Mouse (Mus musculus) stomach, embryonic 15.5 days (tissue): ENCODE results near the gene Cbr2. TPM values are rescaled to one million over a fixed set of nuclear protein-coding genes. Genes with fewer than 3 reads are reported as not detected.
A peak's percentile ranks its signal among the peaks of the same experiment; 100 is the strongest.

ENCODE experiments used
- ATAC-seq: fragments of 200-750 bp; cut with Nextera tagmentation; 2 replicates; pipeline ENCODE4 v1.8.0; 2017; ENCODE audit warnings: low read depth, moderate number of reproducible peaks, moderate TSS enrichment; ENCODE audit not compliant: insufficient read depth, low FRiP score
- H3K27ac ChIP-seq: fragments of 300-500 bp; sonication (generic); 2 replicates; pipeline ENCODE4 v1.5.1; 2015; ENCODE audit warnings: mild to moderate bottlenecking, inconsistent platforms
- H3K27me3 ChIP-seq: fragments of 300-500 bp; sonication (generic); replicated peaks from 2 replicates; pipeline ENCODE4 v1.6.1; 2015; ENCODE audit warnings: inconsistent platforms
- H3K36me3 ChIP-seq: fragments of 300-500 bp; sonication (generic); 2 replicates; pipeline ENCODE4 v1.6.1; 2015; ENCODE audit warnings: inconsistent platforms
- H3K4me1 ChIP-seq: fragments of 300-500 bp; sonication (generic); 2 replicates; pipeline ENCODE4 v1.6.1; 2015; ENCODE audit warnings: inconsistent platforms
- H3K4me2 ChIP-seq: fragments of 300-500 bp; sonication (generic); 2 replicates; pipeline ENCODE4 v1.6.1; 2015; ENCODE audit warnings: mild to moderate bottlenecking, inconsistent platforms
- H3K4me3 ChIP-seq: fragments of 300-500 bp; sonication (generic); replicated peaks from 2 replicates; pipeline ENCODE4 v1.5.1; 2015; ENCODE audit warnings: inconsistent platforms
- H3K9ac ChIP-seq: fragments of 300-500 bp; sonication (generic); 2 replicates; pipeline ENCODE4 v1.6.1; 2015; ENCODE audit warnings: inconsistent platforms
- H3K9me3 ChIP-seq: fragments of 300-500 bp; sonication (generic); 2 replicates; pipeline ENCODE4 v1.6.1; 2016; ENCODE audit warnings: inconsistent platforms
- WGBS: fragments of 180-500 bp; shearing (Covaris S2); methylation state at CpG from one replicate; pipeline ENCODE4 v1.1.7; 2015; 5-methylcytosine and 5-hydroxymethylcytosine counted together
- polyA plus RNA-seq: library from polyadenylated mRNA; unstranded; fragments of >200 nt; fragmentation: Nextera tagmentation; extraction: Ambion mirVana; gene quantifications from 2 replicates; pipeline ENCODE4 v1.2.1, GENCODE M21; 2015

The Cbr2 gene
- polyA plus RNA-seq, 1 experiment from 2014 or later: 82.4 TPM

GRCm38 (mm10) chr11:120719242-120719641 lies 12.7 kb downstream of the Cbr2 start:
- H3K9me3 ChIP-seq: no peaks in the 10 kb centered on the region
- no peak overlapping the region for H3K9ac ChIP-seq
- H3K27me3 ChIP-seq: 0 out of 2 replicates have a peak, but pooled peaks cover 3% of the 10 kb centered on the region
- no peak for ATAC-seq
- peaks cover 21% of the 10 kb centered on the region for H3K4me1 ChIP-seq
- WGBS: 86% methylated on average over 9 of the region's 9 CpGs
- no peak overlapping the region for H3K27ac ChIP-seq
- H3K4me3 ChIP-seq: no peak overlapping the region
- peaks cover 16% of the 10 kb centered on the region; the same call in 1 of the 2 replicates for H3K36me3 ChIP-seq
- H3K4me2 ChIP-seq: no peak overlapping the region

DNA sequence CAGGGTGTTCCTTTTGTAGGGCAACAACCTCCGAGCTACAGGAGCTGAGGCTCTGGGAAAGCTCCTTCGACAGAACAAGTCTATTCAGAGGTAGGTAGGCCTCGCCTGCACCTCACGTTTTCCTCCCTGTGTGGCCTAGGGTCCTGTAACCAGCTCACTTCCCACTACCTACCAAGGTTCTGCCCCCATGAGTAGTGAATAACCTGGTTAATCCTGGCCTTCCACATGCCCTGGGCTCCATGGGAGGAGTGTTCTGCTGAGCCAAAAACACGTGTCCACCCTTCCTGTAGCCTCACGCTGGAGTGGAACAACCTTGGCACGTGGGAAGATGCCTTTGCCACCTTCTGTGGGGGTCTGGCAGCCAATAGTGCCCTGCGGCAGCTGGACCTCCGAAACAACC lies 16.8 kb downstream of the Cbr2 start:
- H3K4me1 ChIP-seq: peaks cover 20% of the 10 kb centered on the region
- no peak for ATAC-seq
- H3K9ac ChIP-seq: no peak overlapping the region
- 91% methylated on average over 9 of the region's 9 CpGs for WGBS
- H3K36me3 ChIP-seq: peaks cover 22% of the 10 kb centered on the region
- H3K27me3 ChIP-seq: no peaks in the 10 kb centered on the region
- H3K4me2 ChIP-seq: peak overlapping the region; percentile 99; the same call in 1 of the 2 replicates
- H3K4me3 ChIP-seq: no peak overlapping the region
- H3K9me3 ChIP-seq: no peaks in the 10 kb centered on the region
- no peak overlapping the region for H3K27ac ChIP-seq

DNA sequence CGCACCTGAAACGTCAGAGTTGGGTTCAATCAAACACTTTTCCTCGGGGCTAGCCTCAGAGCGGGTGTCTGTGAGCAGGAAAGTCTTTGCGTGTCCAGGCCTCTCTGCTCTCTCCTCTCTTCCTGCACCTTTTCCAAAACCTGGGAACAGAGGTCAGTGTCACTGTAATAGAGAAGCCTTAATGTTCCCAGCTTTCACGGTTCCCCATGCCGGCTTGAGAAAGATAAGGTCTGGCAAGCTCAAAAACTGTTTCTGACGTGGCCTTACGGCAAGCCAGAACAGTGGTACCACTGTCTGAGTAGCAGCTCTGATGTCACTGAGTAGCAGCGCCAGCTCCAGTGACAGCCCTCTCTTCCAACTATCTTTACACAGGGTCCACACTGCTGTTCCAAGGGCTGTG lies 17.4 kb downstream of the Cbr2 start:
- H3K4me2 ChIP-seq: peak overlapping the region; percentile 99
- H3K4me1 ChIP-seq: peaks cover 20% of the 10 kb centered on the region
- H3K27me3 ChIP-seq: no peaks in the 10 kb centered on the region
- peak overlapping the region; percentile 67 for H3K4me3 ChIP-seq
- peak overlapping the region; percentile 49 for H3K9ac ChIP-seq
- ATAC-seq: no peak
- H3K27ac ChIP-seq: 0 out of 2 replicates have a peak overlapping the region, but pooled peaks have one; percentile 13
- 45% methylated on average over 10 of the region's 10 CpGs for WGBS
- no peaks in the 10 kb centered on the region for H3K9me3 ChIP-seq
- H3K36me3 ChIP-seq: peaks cover 19% of the 10 kb centered on the region

- ATAC-seq: peak; percentile 95
- WGBS: 2% methylated on average over 53 of the region's 53 CpGs
Measured at GRCm38 (mm10) chr11:120713580-120714518, 18.1 kb downstream of the Cbr2 start, which contains the start of the genes Cenpx and Lrrc45. Gene Cenpx (minus strand): TSS chr11:120713738. Gene Lrrc45 (plus strand): TSS chr11:120713925.

DNA sequence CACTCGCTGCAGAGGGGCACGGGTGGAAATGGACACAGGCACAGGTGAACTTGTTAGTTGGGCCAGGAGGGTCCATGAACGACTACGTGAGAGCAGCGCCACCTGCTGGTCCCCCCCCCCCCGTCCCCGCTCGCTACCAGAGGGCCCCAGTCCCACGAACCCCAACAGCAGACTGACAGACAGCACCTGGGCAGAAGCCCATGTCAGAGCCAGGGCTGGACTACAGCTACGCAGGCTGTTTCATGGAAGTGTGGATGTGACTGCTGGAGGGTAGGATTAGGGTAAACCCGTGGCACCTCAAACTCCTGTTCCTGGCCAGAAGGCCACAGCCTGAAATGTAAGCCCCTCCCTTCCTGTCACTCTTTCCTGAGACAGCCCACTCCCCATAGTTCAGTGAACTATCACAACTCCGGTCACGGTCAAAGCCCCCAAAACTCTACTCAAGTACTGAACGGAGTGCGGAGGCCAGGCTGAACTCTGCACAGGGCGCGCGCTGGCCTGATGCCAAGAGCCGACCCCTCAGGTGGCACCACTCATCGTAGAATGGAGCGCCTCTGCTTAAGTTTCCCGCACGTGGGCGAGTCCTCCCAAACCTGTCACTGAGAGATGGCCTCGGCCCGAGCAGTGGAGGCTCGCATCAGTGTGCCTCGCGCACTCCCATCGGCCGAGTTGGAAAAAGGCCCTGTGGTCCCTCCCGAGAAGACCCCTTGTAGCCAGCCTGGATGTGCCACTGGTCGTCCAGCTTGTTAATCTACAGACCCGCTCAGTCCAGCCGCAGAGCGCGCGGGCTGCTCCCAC lies 18.9 kb downstream of the Cbr2 start:
- Histone ChIP-seq H3K36me3 (peaks cover 23% of the 10 kb centered on the region), H3K27me3 (no peaks in the 10 kb centered on the region), H3K27ac (peak overlapping the region; percentile 86), H3K4me2 (peak overlapping the region; percentile 99), H3K9me3 (no peaks in the 10 kb centered on the region), H3K4me3 (peak overlapping the region; percentile 67), H3K4me1 (peaks cover 27% of the 10 kb centered on the region), H3K9ac (peak overlapping the region; percentile 44)
- under 1% methylated on average over 38 of the region's 38 CpGs for WGBS
- peak; percentile 12; the same call in 1 of the 2 replicates for ATAC-seq

More at GRCm38 (mm10) chr11:120713580-120714518, 18.1 kb downstream of the Cbr2 start, which contains the start of the genes Cenpx and Lrrc45:
- H3K27ac ChIP-seq: peak within 1 kb of the TSS; percentile 86
- H3K27me3 ChIP-seq: no peaks in the 10 kb centered on the region
- peak within 1 kb of the TSS; percentile 99 for H3K4me2 ChIP-seq
- peak within 1 kb of the TSS; percentile 67 for H3K4me3 ChIP-seq
- H3K9ac ChIP-seq: peak within 1 kb of the TSS; percentile 49
- peaks cover 20% of the 10 kb centered on the region for H3K36me3 ChIP-seq
- no peaks in the 10 kb centered on the region for H3K9me3 ChIP-seq
- peaks cover 26% of the 10 kb centered on the region for H3K4me1 ChIP-seq

- ATAC-seq: no peak
- Histone ChIP-seq H3K4me3 (peak overlapping the region; percentile 67), H3K27ac (no peak overlapping the region), H3K36me3 (peaks cover 23% of the 10 kb centered on the region), H3K4me1 (peaks cover 29% of the 10 kb centered on the region), H3K27me3 (no peaks in the 10 kb centered on the region), H3K9ac (no peak overlapping the region), H3K4me2 (peak overlapping the region; percentile 99), H3K9me3 (no peaks in the 10 kb centered on the region)
- WGBS: 59% methylated on average over 8 of the region's 8 CpGs
Measured at GRCm38 (mm10) chr11:120711980-120712604, 19.8 kb downstream of the Cbr2 start.

DNA sequence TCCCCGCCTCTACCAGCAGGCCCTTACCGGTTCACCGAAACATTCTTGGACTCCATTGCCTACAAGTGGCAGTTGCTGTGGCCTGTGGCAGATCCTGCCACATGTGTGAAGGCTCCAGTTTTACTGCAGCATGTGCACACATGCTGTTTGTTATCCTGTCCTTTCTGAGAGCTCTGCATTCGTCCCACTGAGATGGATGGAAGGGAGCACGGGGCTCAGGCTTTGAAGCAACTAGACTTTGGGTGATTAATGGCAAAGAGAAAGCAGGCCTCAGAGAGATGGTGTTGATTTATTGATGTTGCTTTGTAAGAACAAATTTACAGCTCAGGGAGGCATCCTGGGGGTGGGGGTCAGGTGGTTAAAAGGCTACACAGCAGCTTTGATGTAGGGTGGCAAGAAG lies 21.2 kb downstream of the Cbr2 start:
- no peaks in the 10 kb centered on the region for H3K9me3 ChIP-seq
- H3K27me3 ChIP-seq: no peaks in the 10 kb centered on the region
- no peak overlapping the region for H3K9ac ChIP-seq
- no peak overlapping the region for H3K4me2 ChIP-seq
- no peak for ATAC-seq
- peaks cover 35% of the 10 kb centered on the region for H3K4me1 ChIP-seq
- peaks cover 18% of the 10 kb centered on the region for H3K36me3 ChIP-seq
- no peak overlapping the region for H3K27ac ChIP-seq
- WGBS: 56% methylated on average over 5 of the region's 5 CpGs
- H3K4me3 ChIP-seq: no peak overlapping the region

DNA sequence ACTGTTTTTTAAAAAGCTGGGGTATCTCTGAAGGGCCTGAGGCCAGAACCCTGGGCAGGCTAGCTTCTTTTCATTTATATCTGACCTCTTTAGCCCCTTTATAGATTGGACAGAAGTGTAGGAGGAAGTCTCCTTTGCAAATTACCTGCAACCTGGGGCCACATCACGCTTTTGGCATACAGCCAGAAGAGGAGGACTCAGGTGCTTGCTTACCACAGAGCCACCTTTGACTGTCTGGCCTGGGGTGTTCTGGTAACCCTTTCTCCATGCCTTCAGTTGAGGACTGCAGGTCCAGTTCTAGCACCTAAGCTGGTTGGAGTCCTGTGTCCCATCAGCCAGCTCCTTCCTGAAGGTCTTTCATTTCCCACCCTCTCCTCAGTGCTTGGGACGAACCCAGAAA lies 22.4 kb downstream of the Cbr2 start:
- Histone ChIP-seq H3K27me3 (no peaks in the 10 kb centered on the region), H3K4me3 (no peak overlapping the region), H3K27ac (peak overlapping the region; percentile 46), H3K9me3 (no peaks in the 10 kb centered on the region), H3K4me1 (peaks cover 42% of the 10 kb centered on the region), H3K4me2 (no peak overlapping the region), H3K36me3 (peaks cover 14% of the 10 kb centered on the region), H3K9ac (no peak overlapping the region)
- 57% methylated on average over 2 of the region's 2 CpGs for WGBS
- ATAC-seq: no peak

GRCm38 (mm10) chr11:120707969-120708368 lies 23.9 kb downstream of the Cbr2 start:
- peaks cover 46% of the 10 kb centered on the region for H3K4me1 ChIP-seq
- H3K27ac ChIP-seq: peak overlapping the region; percentile 46; the same call in 1 of the 2 replicates
- no peak for ATAC-seq
- peaks cover 14% of the 10 kb centered on the region for H3K36me3 ChIP-seq
- no peaks in the 10 kb centered on the region for H3K27me3 ChIP-seq
- no peak overlapping the region for H3K4me2 ChIP-seq
- no peak overlapping the region for H3K9ac ChIP-seq
- H3K4me3 ChIP-seq: no peak overlapping the region
- no peaks in the 10 kb centered on the region for H3K9me3 ChIP-seq
- WGBS: 40% methylated on average over 5 of the region's 5 CpGs

- WGBS: 35% methylated on average over 11 of the region's 12 CpGs
- ATAC-seq: no peak
- no peak overlapping the region for H3K9ac ChIP-seq
Measured at GRCm38 (mm10) chr11:120707225-120707624, 24.7 kb downstream of the Cbr2 start.

GRCm38 (mm10) chr11:120706120-120706519 lies 25.8 kb downstream of the Cbr2 start:
- peaks cover 36% of the 10 kb centered on the region for H3K4me1 ChIP-seq
- no peaks in the 10 kb centered on the region for H3K9me3 ChIP-seq
- no peak overlapping the region for H3K4me2 ChIP-seq
- WGBS: 59% methylated on average over 5 of the region's 5 CpGs
- no peak overlapping the region for H3K4me3 ChIP-seq
- no peaks in the 10 kb centered on the region for H3K27me3 ChIP-seq
- ATAC-seq: 0 out of 2 replicates have a peak, but pooled peaks have one; percentile 24
- H3K36me3 ChIP-seq: peaks cover 15% of the 10 kb centered on the region
- no peak overlapping the region for H3K27ac ChIP-seq
- H3K9ac ChIP-seq: no peak overlapping the region

More at GRCm38 (mm10) chr11:120707225-120707624, 24.7 kb downstream of the Cbr2 start:
- Histone ChIP-seq H3K4me3 (no peak overlapping the region), H3K27me3 (no peaks in the 10 kb centered on the region), H3K27ac (no peak overlapping the region; the same call in 1 of the 2 replicates), H3K4me1 (peaks cover 39% of the 10 kb centered on the region), H3K4me2 (no peak overlapping the region), H3K9me3 (no peaks in the 10 kb centered on the region), H3K36me3 (peaks cover 14% of the 10 kb centered on the region)
